ENCODE assay signal across 9 mouse cellular contexts in genomic region chr1:87573800-87574215, GRCm38 (mm10). TPM values are rescaled to one million over a fixed set of nuclear protein-coding genes. Genes with fewer than 3 reads are reported as not detected.
DNase-seq lines count a peak whose midpoint lies in the region; TF ChIP-seq lines count a peak whose summit lies in the region.
"Had no signal": no experiment of that assay in that cellular context is flagged by ENCODE, and none has a peak within 500 bp of the region (broad histone marks: within the 10 kb centered on the region; RNA-seq: fewer than 3 reads in every experiment).

TSS of gene Ngef (minus strand) at chr1:87573870.

- 53% methylated on average over 6 of the region's 6 CpGs for WGBS in lung, adult 2 months

- TF ChIP-seq POLR2A in lung, adult 2 months (IDR thresholded peaks at IDR 0.05; ENCODE audit: borderline replicate concordance, extremely low read depth, low read depth, low read length) = peak; percentile 27; the same call in 1 of the 2 replicates

- no peak for TF ChIP-seq CTCF in lung, adult 2 months (IDR thresholded peaks at IDR 0.05; ENCODE audit: insufficient read depth, low read length)

- no peak within 1 kb of the TSS for H3K4me3 ChIP-seq in lung, adult 2 months (replicated peaks; ENCODE audit: extremely low read depth, low read depth, low read length)

- peak; percentile 45 for DNase-seq in ovary, adult 18-20 months (ENCODE audit: low spot score)
- no peak for DNase-seq in ovary, postnatal 10 days (ENCODE audit: low spot score)
- peak; percentile 91 for DNase-seq in kidney, postnatal 14 days
- DNase-seq in lung, adult 2 months = peak; percentile 73
- DNase-seq in urinary bladder, postnatal 14 days (ENCODE audit: low spot score) = peak; percentile 74
- no peak for DNase-seq in gastrocnemius, postnatal 10 days
- DNase-seq in spleen, adult 18-20 months = no peak
- DNase-seq in cerebellum, adult 9-10 months = no peak

- H3K4me1 ChIP-seq in lung, adult 2 months (ENCODE audit: control insufficient read depth, insufficient read depth, low read length) = peaks cover 6% of the 10 kb centered on the region

RNA-seq across cellular contexts. Expression of gene Ngef, which starts in this region (rescaled TPM):
- 7.2 and 7.4 TPM in 2 replicates for polyA plus RNA-seq in lung, adult 2 months (2012; rRNA removed)
- 1 to 10 TPM in 1 of 2 experiments, under 1 TPM in 1; 0.82 to 1.3 TPM for total RNA-seq in gastrocnemius, postnatal 10 days (2021)
- total RNA-seq: neutrophil, adult 5-6 weeks had no signal

Comparison
In these comparisons a context has a peak if more than half of its experiments do, and no peak if none do; other contexts are left out.
1. DNase-seq: peak in ovary, adult 18-20 months (single experiment), kidney, postnatal 14 days (single experiment), lung, adult 2 months (single experiment) and urinary bladder, postnatal 14 days (single experiment); none in ovary, postnatal 10 days (single experiment), gastrocnemius, postnatal 10 days (single experiment), spleen, adult 18-20 months (0 of 2) and cerebellum, adult 9-10 months (single experiment).